Mouse (Mus musculus) urinary bladder, postnatal 36 days (tissue): ENCODE measurements around the gene Pip5k1b.

ENCODE experiments used
- DNase-seq, 2 experiments: peaks; one replicate each; pipeline ENCODE4 v3.0.0; 2022; ENCODE audit warnings: low spot score in 2 of 2, mixed read lengths in 1 of 2

The Pip5k1b gene

DNA sequence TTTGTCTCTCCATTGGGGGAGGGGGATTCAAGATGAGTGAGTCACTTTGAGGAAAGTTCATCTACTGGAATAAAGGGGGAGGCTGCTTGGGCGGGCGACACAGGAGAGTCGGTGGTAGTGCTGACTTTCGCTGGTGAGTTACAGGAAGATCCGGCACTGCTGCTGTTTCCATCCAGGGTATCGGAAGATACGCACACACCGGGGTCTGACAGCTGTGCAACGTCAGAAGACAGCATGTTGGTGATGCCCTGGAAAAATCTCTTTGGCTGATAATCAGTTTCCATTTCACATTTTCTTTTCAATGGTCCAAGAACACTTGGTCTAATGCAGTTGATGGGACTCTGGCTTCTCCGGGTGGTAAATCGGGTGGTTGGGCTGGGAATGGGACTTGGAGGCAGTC is 79.2 kb downstream of the Pip5k1b start:
- peak in 1 of 2 experiments; percentile 2 for DNase-seq

DNA sequence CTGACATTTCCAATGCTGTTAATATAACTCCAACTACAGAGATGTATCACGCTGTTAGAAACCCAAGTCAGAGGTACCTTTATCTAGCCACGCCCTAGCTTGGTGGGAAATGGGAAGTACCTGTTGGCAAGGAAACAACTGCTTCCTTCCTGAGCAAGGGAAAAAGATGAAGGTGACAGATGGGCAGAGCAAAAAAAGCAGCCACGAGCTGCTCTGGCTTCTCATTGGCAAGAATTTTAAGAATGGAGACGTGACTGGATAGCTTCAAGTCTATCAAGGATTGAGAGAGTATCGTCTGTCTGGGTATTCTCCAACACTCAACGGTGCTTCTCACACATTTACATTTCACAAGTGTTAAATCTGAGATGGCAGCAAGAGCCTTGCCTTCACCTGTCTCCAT is 80.4 kb downstream of the Pip5k1b start:
- DNase-seq: no peak

DNA sequence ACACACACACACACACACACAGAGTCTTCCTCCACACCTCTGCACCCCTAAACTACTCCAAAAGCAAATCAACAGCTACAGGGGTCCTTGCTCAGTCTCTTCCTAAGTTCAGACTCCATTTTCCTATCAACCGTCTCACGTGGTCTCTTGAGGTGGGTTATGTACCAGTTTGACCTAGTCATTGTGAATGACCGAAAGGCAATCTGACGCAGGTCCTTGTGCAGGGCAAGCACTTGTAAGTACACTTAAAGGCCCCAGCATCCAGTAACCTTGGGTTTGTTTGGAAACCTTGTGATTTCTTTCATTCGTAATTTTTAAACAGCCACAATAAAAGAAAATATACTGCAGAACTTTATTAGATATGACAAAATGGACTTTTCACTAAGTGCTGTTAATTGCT is 83.2 kb downstream of the Pip5k1b start:
- no peak for DNase-seq

DNA sequence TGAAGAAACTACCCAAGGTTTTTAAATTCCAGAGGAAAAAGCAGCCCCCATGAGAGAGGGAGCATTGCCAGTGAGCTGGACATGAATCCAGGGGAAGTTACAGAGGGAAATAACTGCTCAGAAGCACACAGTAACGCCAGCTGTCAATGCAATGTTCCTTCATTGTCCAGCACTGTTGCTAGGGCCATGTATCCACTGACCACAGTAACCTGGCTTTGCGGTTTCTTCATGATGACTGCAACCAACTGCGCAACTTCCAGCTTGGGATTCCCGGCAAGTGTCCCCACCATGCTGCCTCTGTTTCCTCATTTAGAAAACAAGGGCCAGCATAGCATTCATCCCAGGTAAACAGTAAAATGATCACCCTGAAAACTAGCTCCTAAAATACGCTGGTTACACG is 84.1 kb downstream of the Pip5k1b start:
- DNase-seq: no peak

DNA sequence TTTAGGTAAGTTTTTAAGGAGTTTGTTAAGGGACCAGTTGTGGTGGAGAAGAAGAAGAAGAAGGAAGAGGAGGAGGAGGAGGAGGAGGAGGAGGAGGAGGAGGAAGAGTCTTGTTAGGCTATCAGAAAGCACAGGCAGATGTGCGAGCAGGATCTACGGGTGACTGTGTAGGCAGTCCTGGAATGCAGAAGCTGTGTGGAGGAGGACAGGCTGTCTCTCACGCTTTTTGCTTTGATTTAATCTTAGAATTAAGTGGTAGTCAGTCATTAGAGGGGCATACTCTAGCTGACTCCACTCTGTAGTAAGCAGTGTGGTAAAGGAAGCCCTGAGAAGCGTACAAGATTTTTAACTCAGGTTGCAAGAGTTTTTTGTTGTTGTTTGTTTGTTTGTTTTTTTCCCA is 86.5 kb downstream of the Pip5k1b start:
- DNase-seq: no peak

DNA sequence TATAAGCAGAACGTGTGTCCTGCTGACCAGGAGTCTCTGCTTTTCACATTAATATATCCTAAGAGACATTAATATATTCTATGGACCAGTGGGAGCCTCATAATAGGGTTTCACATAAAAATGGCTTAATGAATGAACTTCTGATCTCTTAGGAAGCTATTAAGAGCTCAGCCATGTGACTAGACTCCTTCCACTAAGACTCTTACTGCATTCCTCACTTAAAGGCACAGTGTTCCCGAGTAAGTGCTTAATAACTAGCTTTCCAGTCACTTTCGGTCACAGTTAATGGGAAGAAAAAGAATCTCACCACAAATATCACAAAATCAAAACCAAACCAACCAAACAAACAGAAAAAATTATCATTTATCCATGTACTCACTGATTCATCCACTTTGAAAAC is 87.1 kb downstream of the Pip5k1b start:
- DNase-seq: no peak

DNA sequence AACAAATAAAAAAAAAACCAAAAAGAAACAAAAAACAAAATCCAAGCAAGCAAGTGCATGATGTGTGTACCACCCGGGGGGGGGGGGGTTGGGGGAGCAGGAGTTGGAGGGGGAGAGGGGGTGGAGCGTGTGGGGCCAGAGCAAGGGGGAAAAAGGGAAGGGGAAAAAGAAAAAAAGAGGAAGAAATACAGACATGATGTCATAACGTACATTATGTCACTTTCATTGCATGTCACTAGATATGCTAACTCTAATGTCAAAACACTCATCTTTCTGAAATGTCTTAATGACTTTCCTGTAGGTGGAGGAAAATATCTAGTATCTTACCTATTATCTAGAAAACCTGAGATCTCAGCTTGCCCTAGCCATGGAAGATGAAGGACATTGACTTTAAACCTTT is 92.7 kb downstream of the Pip5k1b start:
- no peak for DNase-seq

DNA sequence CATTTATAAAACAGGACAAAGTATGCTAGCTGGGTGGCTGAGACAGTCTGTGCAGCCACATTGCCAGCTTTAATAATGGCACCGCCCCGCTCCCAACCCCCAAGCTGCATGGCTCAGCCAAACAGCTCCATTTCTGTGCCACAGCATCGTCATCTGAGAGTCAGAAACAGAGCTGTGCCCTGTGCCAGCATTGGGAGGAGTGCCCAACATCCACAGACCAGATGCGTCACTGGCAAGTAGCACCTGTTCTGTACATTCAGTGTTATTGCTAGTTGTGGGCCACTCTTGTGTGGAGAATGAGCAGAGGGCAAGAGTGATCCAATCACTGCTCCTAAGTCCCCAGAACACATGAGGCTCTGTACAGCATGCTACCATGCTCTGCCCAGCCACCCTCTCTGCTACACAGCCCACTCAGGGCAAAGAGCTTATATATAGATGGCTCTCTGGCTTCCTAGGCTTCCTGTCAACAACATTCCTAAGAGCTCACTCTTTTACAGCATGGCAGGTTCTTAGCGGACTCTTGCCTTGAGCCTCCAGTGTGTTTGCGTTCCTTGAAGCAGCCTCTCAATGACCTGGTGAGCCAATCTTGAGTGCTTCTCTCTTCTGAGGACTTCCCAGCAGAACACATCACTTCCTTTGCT is 99.0 kb downstream of the Pip5k1b start:
- DNase-seq: no peak

DNA sequence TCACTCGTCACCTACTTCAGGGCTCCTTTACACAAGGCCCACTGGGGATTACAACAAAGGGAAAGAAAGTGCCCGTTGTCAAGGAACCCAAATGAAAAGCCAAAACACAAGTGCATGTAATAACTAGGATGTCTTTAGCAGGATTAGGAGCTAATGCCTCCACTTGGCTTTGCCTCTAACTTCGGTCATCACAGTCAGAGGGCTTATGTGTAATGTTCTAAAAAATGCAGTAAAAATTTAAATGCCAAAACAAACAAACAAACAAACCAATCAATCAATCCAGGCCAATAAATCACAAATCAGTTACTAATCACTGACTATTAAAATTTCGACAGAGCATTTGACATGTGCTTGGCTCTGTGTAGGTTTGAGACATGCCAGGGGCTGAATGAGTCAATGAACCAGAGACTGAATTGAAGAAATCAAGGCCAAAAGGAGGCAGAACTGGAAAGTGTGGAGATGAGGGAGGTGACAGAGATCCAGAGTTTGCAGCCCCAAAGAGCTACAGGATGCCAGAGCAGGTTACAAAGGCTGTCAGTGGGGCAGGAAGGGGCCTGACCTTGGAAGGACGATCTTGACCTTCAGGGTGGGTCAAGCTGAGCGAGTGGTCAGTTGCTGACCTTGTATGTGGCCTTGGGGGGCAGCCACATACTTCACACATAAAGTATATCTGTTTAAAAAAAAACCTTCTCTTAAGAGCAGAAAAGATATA is 100.3 kb downstream of the Pip5k1b start:
- DNase-seq: no peak

DNA sequence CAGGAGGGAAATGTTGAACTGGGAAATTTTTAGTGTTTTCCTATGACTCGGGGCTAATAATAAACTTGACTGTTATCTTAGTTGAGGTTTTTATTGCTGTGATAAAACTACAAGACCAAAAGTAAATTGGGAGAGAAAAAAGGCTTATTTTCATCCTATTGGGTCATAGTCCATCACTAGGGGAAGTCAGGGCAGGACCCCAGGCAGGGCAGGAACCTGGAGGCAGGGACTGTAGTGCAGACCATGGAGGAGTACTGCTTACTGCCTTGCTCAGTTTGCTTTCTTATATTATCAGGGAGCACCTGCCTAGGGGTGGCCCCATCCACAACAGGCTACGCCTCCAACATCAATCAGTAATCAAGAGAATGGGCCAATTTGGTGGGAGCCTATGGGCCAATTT is 101.2 kb downstream of the Pip5k1b start:
- no peak for DNase-seq

DNA sequence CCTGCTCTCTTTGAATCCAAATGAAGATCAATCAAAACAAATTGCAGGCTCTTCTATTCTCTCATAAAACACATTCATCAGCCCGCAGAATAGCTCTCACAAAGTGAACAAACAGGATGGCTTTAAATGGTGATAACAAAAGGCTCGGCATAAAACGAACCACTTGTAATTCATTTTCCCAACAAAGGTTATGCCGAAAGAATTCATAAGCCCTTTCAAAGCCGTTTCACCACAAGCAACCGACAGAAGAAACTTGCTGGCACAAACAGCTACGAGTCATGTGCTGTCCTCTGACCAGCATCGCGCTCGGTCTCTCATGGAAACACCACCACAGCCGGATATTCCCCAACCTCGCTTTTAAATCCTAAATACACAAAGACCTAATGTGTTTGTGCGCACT is 102.3 kb downstream of the Pip5k1b start:
- no peak for DNase-seq

DNA sequence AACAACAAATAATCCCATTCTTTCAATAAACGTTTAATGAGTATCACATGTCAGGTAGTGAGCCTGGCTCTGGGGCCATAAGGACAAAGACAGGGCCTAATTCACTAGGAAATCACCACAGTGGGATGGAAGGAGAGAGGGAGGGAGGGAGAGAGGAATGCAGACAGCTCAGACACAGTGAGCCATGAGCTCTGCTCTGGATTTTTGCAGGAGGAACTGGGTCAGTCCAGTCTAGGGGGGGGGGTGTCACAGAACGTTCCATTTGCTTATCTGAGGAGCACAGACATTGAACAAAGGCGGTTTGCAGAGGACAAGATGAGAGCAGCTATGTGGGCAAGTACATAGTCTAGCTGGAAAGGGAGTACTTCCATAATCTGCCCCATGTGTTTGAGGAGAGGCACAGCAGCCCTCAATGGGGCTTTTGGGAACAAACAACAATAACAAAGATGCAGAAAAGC is 103.2 kb downstream of the Pip5k1b start:
- no peak for DNase-seq

DNA sequence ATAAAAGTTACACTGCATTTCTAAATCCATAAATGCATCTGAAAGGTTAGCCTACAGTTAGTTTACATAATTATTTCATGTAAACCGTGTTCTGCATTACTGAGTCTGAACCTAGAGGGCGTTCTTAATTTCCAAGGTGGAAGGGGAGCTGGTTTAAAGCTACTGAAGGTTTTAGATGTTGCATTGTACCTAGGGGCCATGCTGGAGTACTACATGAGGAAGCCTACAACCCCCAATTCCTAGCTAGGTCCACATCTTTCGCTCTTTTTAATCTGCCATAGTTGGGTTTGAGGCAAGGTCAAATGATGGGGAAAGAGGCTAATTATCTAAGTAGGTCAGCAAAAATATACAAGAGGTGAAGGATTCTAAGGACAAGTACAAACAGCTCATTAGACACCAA is 104.0 kb downstream of the Pip5k1b start:
- no peak for DNase-seq

DNA sequence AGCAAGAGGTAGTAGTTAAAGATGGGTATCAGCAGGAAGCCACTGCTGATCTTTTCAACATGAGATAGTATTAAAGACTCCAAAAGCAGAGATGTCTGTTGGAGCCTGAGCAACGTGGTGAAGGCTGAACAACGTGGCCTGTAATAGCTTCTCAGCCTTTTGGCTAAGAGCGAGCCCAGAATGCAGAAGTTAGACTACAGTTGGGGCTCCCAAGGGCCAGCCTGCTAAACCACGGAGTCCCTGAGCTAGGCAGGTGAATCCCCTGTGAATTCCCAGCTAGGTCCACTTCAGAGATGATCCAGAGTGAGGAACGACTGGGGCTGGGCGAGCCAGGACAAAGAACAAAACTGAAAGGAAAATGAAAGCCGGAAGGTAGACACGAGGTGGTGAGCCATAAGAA is 104.9 kb downstream of the Pip5k1b start:
- no peak for DNase-seq

DNA sequence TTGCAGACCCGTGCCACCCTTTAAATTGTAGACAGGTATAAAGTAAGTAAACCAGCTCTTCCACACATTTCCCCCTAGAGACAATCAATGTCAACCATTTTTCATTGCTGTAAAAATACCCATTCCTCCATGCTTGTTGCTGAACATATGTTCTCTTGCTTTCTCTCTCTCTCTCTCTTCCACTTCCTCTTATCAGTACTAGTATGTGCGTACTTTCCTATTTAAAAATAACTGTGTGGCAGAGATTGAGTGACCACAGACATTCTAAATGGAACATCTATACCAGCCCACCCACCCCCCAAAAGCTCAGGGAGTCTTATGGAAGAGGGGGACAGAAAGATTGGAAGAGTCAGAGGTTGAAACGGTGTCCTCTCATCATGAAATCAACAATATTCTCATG is 111.3 kb downstream of the Pip5k1b start:
- DNase-seq: no peak

DNA sequence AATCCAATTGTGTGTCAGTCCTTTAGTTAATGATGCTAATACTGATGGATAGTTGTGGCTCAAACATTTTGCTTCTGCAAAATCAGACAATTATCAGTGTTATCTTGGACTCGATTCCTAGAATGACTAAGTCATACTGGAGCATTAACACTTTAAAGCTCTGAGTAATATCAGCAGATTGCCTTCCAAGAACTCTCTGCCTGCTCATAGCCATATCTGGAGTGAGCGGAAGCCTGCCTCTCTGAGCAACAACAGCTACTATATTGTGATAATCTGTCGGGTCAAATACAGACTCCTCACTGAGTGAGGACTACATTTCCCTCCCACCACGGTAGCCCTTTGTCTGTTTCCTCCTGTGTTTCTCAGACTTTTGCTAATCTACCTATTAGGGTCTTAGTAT is 116.0 kb downstream of the Pip5k1b start:
- no peak for DNase-seq

DNA sequence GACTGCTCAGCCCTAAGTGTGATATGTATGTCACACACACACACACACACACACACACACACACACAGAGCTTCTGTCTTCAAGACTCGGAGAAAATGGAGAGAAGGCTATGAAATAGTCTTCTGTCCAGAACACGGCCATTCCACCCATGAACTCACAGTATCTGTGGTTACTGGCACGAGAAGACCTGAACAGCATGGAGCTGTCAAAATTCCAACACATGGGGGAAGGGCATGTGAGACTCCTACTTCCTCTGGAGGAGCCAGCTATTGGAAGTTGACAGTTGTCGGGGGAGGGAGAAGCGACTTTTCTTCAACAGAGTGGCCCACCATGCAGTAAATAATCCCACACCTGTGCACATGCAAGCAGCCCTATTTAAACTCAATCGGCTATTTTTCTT is 121.4 kb downstream of the Pip5k1b start:
- DNase-seq: no peak

DNA sequence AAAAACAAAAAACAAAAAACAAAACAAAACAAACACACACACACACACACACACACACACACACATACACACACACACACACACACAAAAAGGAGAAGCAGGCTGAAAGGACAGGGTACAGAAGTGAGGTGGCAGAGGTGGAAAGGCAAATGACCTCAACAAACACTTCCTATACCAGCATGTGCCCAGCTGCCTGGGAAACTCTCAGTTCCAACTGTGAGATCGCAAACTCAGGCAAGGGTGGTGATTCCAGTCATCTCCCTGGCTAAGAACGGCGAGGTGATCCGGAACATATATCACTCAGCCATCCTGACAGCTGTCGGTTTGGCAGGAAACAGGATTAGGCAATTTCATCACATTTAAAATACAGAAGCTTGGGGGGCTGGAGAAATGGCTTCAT is 123.2 kb downstream of the Pip5k1b start:
- DNase-seq: no peak

DNA sequence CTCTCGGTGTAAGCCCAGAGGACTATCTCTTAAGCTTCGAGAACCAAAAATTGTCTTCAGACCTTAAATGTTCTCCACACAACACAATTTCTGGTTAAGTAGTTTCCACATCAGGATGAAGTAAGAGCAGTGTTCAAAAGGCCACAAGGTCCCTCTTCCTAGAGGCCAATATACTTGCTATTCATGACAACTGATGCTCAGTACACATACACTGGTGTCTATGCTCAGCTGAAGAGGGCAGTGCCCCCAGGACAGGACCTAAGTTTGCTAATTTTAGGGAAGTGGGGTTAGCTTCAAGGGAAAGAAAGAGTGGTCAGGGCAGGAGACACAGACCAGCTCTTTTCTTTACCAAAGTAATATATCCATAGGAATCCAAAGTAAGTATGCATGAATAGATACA is 124.3 kb downstream of the Pip5k1b start:
- DNase-seq: no peak

DNA sequence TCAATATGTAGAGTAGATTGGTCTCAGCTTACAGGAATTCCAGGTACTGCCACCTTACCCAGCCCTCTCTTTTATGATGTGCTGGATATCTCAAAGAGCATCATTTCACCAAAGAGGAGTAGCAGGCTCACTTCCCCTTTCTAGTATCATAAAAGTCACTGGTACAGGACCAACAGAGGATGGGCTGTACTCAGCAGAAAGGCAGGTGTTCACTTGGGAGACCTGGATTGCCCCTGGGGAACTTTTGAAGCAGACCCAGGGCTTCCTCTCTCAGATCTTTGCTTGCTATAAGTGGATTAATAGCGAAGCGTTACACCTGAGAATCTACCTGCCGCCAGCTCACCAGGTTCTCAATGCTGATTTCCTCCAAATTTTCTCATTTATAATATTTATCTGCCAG is 127.7 kb downstream of the Pip5k1b start:
- DNase-seq: no peak

DNA sequence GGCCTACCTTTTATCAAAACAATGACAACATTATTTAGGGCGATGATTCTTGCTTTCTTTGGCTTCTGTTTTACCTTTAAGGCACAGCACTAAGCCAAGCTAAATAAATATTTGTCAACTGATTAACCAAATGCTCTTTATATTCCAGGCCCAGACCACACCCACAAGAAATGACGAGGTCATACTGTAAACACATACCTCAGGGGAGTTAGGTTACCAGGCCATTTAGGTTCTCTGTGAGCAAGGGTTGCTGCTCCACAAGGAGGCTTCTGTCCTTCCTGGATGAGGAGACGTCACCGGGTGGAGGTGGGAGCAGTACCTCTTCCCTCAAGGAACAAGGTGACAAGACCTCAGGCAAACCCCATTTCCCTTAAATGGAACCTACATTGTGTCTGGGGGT is 128.4 kb downstream of the Pip5k1b start:
- DNase-seq: peak in 1 of 2 experiments; percentile 5

DNA sequence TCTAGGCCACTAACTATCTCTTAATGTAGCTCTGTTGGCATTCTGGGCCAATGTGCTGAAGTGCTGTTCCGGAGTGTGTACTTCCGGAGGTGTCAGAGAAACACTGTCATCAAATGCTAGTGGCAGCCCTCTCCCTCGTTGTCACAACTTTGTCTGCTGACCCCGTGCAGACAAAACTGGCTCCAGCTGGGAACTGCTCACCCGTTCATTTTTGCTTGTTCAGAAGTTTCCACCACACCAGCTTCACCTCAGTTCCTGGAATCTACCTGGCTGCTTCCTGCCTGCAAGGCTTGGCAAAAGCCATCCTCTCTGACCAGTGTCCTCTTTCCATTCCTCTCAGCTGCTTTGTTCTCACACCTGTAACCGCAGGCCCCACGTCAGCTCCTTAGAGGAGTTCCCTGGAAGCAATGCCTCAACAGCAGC is 128.9 kb downstream of the Pip5k1b start:
- DNase-seq: no peak

DNA sequence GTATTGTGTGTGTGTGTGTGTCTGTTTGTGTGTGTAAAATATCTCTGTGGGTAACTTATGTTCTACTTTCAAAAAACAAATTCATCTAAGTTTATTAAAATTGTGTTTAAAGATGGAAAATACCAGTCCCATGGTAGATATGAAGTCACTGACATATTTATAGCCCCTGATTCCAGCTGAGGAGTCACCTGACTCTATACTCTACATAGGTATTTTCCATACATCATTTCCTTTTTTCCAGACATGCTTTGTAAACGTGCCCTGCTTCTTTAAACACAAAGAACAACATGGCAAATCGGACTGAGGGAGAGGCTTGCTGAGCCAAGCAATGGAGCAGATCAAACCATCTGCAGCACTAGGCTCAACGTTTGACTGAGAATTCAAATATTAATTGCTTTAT is 137.6 kb downstream of the Pip5k1b start:
- no peak for DNase-seq

DNA sequence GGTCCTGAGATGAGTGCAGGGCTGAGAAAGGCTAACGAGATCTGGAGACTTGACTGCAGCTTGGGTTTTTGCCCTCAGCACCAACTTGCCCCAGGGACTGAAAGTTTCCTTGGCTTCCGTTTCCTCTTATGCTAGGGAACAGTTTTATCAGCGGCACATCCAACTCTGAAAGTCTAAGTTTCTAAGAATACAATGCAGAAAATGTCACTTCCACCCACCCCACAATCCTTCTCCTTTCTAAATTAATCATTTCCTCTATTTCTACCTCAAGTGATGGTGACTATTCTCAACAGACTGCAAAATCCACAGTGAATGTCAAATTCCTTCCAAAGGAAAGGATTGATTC is 138.0 kb downstream of the Pip5k1b start:
- no peak for DNase-seq
